Mouse (Mus musculus) stomach, postnatal 0 days (tissue): Measurements from ENCODE around the gene Plb1. TPM values are rescaled to one million over a fixed set of nuclear protein-coding genes. Genes with fewer than 3 reads are reported as not detected.
A peak's percentile ranks its signal among the peaks of the same experiment; 100 is the strongest.

Experiments
- ATAC-seq: fragments of 200-750 bp; cut with Nextera tagmentation; 2 replicates; pipeline ENCODE4 v1.8.0; 2017; ENCODE audit not compliant: low FRiP score, low TSS enrichment
- DNase-seq: peaks from one replicate; pipeline ENCODE4 v3.0.0-alpha.2; 2016; ENCODE audit warnings: low spot score
- H3K27ac ChIP-seq: fragments of 300-500 bp; sonication (generic); replicated peaks from 2 replicates; pipeline ENCODE4 v1.5.1; 2014; ENCODE audit warnings: mild to moderate bottlenecking, control low read depth
- H3K27me3 ChIP-seq: fragments of 300-500 bp; sonication (generic); 2 replicates; pipeline ENCODE4 v1.6.1; 2014; ENCODE audit warnings: low read length; ENCODE audit not compliant: control insufficient read depth, insufficient read depth
- H3K36me3 ChIP-seq: fragments of 300-500 bp; sonication (generic); 2 replicates; pipeline ENCODE4 v1.6.1; 2014; ENCODE audit warnings: low read length, mixed read lengths; ENCODE audit not compliant: control insufficient read depth, insufficient read depth
- H3K4me1 ChIP-seq: fragments of 300-500 bp; sonication (generic); replicated peaks from 2 replicates; pipeline ENCODE4 v1.6.1; 2014; ENCODE audit warnings: antibody characterized with exemption; ENCODE audit not compliant: control insufficient read depth, insufficient read depth
- H3K4me2 ChIP-seq: fragments of 300-500 bp; sonication (generic); replicated peaks from 2 replicates; pipeline ENCODE4 v1.6.1; 2014; ENCODE audit warnings: low read depth, mild to moderate bottlenecking, control low read depth, moderate library complexity
- H3K4me3 ChIP-seq: fragments of 300-500 bp; sonication (generic); 2 replicates; pipeline ENCODE4 v1.5.1; 2014; ENCODE audit warnings: low read depth, low read length, control low read depth
- H3K9ac ChIP-seq: fragments of 300-500 bp; sonication (generic); 2 replicates; pipeline ENCODE4 v1.6.1; 2014; ENCODE audit warnings: mild to moderate bottlenecking, low read length, control low read depth, mixed read lengths
- H3K9me3 ChIP-seq: fragments of 300-500 bp; sonication (generic); 2 replicates; pipeline ENCODE4 v1.6.1; 2016; ENCODE audit warnings: low read length; ENCODE audit not compliant: control insufficient read depth
- CTCF ChIP-seq: IDR thresholded peaks from 2 replicates; pipeline ENCODE4 v1.5.1; 2016; ENCODE audit warnings: antibody characterized with exemption, low read depth, mild to moderate bottlenecking, moderate library complexity
- EP300 ChIP-seq: optimal IDR thresholded peaks from 2 replicates; pipeline ENCODE3; 2016; ENCODE audit warnings: antibody characterized with exemption
- WGBS: fragments of 180-500 bp; shearing (Covaris S2); extraction: QIAGEN DNeasy Blood & Tissue Kit; methylation state at CpG from one replicate; pipeline ENCODE4 v1.1.7; 2014; 5-methylcytosine and 5-hydroxymethylcytosine counted together
- polyA plus RNA-seq: library from polyadenylated mRNA; unstranded; fragments of >200 nt; fragmentation: Nextera tagmentation; extraction: Ambion mirVana; gene quantifications from 2 replicates; pipeline ENCODE4 v1.2.1, GENCODE M21; 2015

Plb1 gene
- polyA plus RNA-seq, 1 experiment from 2014 or later: 14.1 TPM

DNA sequence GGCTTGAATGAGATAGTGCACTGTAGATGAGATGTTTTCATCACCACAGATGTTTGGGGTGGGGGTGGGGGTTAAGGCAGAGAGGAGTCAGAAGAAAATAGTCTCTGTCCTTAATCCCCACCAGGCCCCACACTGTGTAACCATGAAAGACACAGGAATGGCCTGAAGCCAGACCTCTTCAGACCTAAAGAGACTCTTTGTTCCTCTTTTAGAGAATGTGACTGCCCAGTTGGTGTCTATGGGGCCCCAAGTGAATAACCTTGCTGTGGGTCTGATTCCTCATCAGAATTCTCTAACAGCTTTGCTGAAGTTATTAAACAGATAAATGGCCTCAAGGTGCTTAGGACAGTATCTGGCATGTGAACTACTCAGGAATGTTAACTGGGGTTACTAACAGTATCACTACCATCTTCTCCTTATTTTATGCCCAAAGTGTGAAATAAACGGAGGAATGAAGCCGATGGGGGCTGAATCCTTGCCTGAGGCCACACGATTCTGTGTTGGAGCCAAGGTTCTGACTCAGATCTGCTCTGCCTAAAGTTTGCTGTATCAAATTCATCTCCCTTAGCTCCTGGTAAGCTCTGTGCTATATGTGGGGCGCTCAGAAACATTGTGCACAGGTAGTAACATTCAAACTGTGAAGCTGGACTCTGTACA, 172.8 kb downstream of the Plb1 start:
- no peaks in the 10 kb centered on the region for H3K27me3 ChIP-seq
- no peak overlapping the region for H3K9ac ChIP-seq
- H3K36me3 ChIP-seq: no peaks in the 10 kb centered on the region
- ATAC-seq: no peak
- 71% methylated on average over 4 of the region's 4 CpGs for WGBS
- H3K4me3 ChIP-seq: no peak overlapping the region
- H3K4me1 ChIP-seq: no peaks in the 10 kb centered on the region
- no peak for DNase-seq
- no peak overlapping the region for H3K4me2 ChIP-seq
- no peaks in the 10 kb centered on the region for H3K9me3 ChIP-seq
- H3K27ac ChIP-seq: no peak overlapping the region
- TF ChIP-seq CTCF (no peak), EP300 (no peak)

DNA sequence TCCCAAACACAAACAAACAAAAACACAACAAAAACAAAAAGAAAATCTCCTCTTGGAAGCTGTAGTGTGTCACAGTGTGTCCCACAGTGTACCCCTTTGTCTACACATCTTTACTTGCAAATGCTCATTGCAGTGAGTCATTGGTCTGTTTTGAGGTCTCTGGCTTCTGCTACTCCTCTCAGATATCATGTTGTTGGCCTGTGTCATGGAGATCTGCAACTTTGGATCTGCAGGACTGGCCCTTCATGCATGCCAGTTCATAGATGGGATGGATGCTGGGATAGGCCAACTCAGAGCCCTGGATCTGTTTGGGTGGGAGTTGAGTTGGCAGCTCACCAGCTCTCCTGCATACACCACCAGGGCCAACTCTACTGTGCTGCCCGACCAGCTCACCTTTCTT, 176.3 kb downstream of the Plb1 start:
- Histone ChIP-seq H3K9ac (no peak overlapping the region), H3K4me2 (no peak overlapping the region), H3K4me1 (0 out of 2 replicates have a peak, but pooled peaks cover 3% of the 10 kb centered on the region), H3K27ac (no peak overlapping the region), H3K9me3 (no peaks in the 10 kb centered on the region), H3K36me3 (no peaks in the 10 kb centered on the region), H3K27me3 (no peaks in the 10 kb centered on the region), H3K4me3 (no peak overlapping the region)
- DNase-seq: no peak
- TF ChIP-seq EP300 (no peak), CTCF (no peak)
- ATAC-seq: no peak
- 55% methylated on average over 1 of the region's 1 CpGs for WGBS

DNA sequence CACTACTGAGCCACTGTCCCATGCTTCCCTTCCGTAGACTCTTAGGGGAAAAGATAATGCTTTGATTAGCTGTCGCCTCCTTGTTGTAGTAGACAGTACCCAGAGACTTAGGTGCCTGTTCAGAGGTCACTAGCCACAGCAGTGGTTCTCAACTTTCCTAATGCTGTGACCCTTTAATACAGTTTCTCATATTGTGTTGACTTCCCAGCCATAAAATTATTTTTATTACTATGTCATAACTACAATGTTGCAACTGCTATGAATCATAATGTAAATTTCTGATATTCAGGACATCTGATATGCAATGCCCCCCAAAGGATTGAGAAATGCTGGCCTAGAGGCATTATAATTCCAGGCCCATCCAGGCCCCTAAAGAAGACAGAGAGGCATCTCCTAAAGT, 177.2 kb downstream of the Plb1 start:
- no peak overlapping the region for H3K4me2 ChIP-seq
- no peak for ATAC-seq
- WGBS: 72% methylated on average over 2 of the region's 2 CpGs

DNA sequence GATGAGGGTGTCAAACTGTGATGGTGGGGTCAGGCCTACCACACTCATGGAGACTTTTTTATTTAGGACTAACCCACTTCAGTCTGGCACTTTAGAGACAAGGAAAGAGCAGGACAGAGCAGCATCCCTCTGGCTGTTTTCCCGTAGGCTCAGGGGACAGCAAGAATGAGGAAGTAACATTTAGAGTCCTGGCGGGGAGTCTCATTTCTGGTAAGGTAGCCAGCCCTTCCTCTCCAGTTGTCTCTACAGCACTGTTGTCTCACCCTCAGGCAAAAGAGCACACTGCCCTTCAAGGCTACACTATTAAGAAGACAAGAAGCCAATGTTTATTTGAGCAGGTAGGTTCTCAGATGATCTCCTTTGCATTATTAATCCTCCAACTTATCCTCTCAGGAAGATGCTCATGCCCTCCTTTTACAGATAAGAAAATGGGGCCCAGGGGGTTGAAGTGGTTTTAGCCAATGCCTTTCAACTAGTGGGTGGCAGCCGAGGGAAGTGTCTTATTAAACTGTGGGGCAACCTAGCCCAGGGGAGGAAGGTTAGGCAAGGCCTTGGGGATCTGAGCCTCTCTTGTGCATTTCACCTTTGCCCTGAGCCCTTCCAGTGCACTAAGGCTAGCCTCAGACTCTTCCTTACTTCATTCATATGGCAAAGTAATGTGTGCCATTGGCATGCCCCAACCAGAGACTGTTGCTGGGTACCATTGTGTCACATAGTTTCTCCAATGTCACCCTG, 178.6 kb downstream of the Plb1 start:
- Histone ChIP-seq H3K4me3 (no peak overlapping the region), H3K4me2 (no peak overlapping the region), H3K4me1 (0 out of 2 replicates have a peak, but pooled peaks cover 8% of the 10 kb centered on the region), H3K9ac (no peak overlapping the region), H3K9me3 (no peaks in the 10 kb centered on the region), H3K36me3 (no peaks in the 10 kb centered on the region), H3K27me3 (no peaks in the 10 kb centered on the region), H3K27ac (no peak overlapping the region)
- DNase-seq: no peak
- WGBS: 62% methylated on average over 3 of the region's 3 CpGs
- ATAC-seq: no peak
- no peak for TF ChIP-seq CTCF
- TF ChIP-seq EP300: no peak

More for the DNA sequence above, 177.2 kb downstream of the Plb1 start:
- Histone ChIP-seq H3K9ac (no peak overlapping the region), H3K27ac (no peak overlapping the region), H3K36me3 (no peaks in the 10 kb centered on the region), H3K27me3 (no peaks in the 10 kb centered on the region), H3K4me1 (0 out of 2 replicates have a peak, but pooled peaks cover 8% of the 10 kb centered on the region), H3K4me3 (no peak overlapping the region), H3K9me3 (no peaks in the 10 kb centered on the region)
- TF ChIP-seq EP300 (no peak), CTCF (no peak)
- no peak for DNase-seq

DNA sequence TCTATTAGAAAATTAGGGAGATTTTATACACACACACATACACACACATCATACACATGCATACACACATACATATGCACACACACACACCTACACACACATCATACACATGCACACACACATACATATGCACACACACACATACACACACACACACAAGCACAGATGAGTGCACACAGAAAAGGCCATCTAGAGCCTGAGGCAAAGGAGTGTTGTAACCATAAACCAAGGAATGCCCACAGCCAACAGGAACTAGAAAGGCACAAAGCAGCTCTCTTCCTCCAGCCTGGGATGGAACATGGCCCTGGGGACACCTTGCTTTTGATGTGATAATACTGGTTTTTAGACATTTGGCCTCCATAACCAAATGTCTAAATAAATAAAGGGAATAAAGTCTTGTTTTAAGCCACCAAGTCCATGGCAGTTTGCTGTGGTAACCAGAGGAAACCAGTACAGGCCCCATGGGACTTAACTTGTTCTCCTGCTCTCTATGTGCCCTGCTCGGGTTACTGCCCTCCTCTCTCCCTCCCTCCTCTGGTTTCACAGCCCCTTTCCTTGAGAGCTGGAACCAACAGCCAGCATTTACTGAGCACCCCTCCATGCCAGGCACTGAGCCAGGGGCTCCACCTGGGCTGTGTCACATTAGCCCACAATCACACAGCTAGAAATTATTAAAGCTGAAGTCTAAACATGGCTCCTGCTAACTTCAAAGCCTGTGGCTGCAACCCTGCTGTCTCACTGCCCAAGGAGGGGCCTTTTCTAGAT, 179.9 kb downstream of the Plb1 start:
- no peak for DNase-seq
- no peak overlapping the region for H3K4me2 ChIP-seq
- peak; percentile 52; the same call in 1 of the 2 replicates for ATAC-seq
- no peaks in the 10 kb centered on the region for H3K27me3 ChIP-seq
- no peak overlapping the region for H3K9ac ChIP-seq
- H3K9me3 ChIP-seq: no peaks in the 10 kb centered on the region
- no peak overlapping the region for H3K4me3 ChIP-seq
- no peaks in the 10 kb centered on the region for H3K36me3 ChIP-seq
- 23% methylated on average over 1 of the region's 1 CpGs for WGBS
- no peak for TF ChIP-seq CTCF
- no peak for TF ChIP-seq EP300
- H3K4me1 ChIP-seq: 0 out of 2 replicates have a peak, but pooled peaks cover 8% of the 10 kb centered on the region
- H3K27ac ChIP-seq: peak overlapping the region; percentile 69
